ENCODE assay signal across 11 mouse cellular contexts in genomic region chr7:18949781-18950522, GRCm38 (mm10). TPM values are rescaled to one million over a fixed set of nuclear protein-coding genes. Genes with fewer than 3 reads are reported as not detected.
DNase-seq lines count a peak whose midpoint lies in the region; ATAC-seq lines count a peak whose summit lies in the region.
"Had no signal": no experiment of that assay in that cellular context is flagged by ENCODE, and none has a peak within 500 bp of the region (broad histone marks: within the 10 kb centered on the region; RNA-seq: fewer than 3 reads in every experiment).

No protein-coding gene starts in this region.

- WGBS in hindbrain, embryonic 16.5 days: 9% methylated on average over 12 of the region's 12 CpGs

- H3K4me2 ChIP-seq in hindbrain, embryonic 16.5 days (ENCODE audit: low read length): peak overlapping the region; percentile 18
- H3K4me2 ChIP-seq: limb, embryonic 13.5 days had no signal

- peak; percentile 90 for ATAC-seq in hindbrain, embryonic 16.5 days
- no peak for ATAC-seq in megakaryocyte-erythroid progenitor cell, adult 5-6 weeks (replicated peaks; ENCODE audit: low FRiP score, low TSS enrichment, poor library complexity, severe bottlenecking)

- H3K27me3 ChIP-seq in hindbrain, embryonic 16.5 days (replicated peaks; ENCODE audit: control insufficient read depth, insufficient read depth, low read length): no peaks in the 10 kb centered on the region

- peak; percentile 61 to 82 for DNase-seq in left cerebral cortex, postnatal 14 days (ENCODE audit: low spot score in 2 of 2)
- DNase-seq in left cerebral cortex, adult 9 months (ENCODE audit: low spot score in 2 of 2): no peak
- DNase-seq in embryo, embryonic 9.5 days (ENCODE audit: extremely low spot score): peak; percentile 74
- peak; percentile 42 for DNase-seq in right cerebral cortex, postnatal 14 days
- DNase-seq in gastrocnemius, postnatal 10 days: no peak
- DNase-seq: cerebellum, adult 9-11 months had no signal

- H3K9ac ChIP-seq in hindbrain, embryonic 16.5 days (ENCODE audit: low read depth, low read length): peak overlapping the region; percentile 31
- H3K9ac ChIP-seq: limb, embryonic 13.5 days had no signal

- intact Hi-C loops in left cerebral cortex, postnatal 14 days (cut with DNase I): no loop called here

- H3K9me3 ChIP-seq in hindbrain, embryonic 16.5 days (ENCODE audit: control insufficient read depth, low read length): no peaks in the 10 kb centered on the region
- H3K9me3 ChIP-seq: limb, embryonic 13.5 days had no signal

- H3K4me1 ChIP-seq in hindbrain, embryonic 16.5 days (ENCODE audit: control insufficient read depth, insufficient read depth, low read depth, low read length): peaks cover 36% of the 10 kb centered on the region
- H3K4me1 ChIP-seq: limb, embryonic 13.5 days had no signal

- H3K4me3 ChIP-seq in hindbrain, embryonic 16.5 days (ENCODE audit: low read length): no peak overlapping the region
- H3K4me3 ChIP-seq: limb, embryonic 13.5 days had no signal

- H3K27ac ChIP-seq in hindbrain, embryonic 16.5 days (ENCODE audit: low read depth, low read length): peak overlapping the region; percentile 83
- H3K27ac ChIP-seq: limb, embryonic 13.5 days had no signal

- H3K36me3 ChIP-seq in hindbrain, embryonic 16.5 days (ENCODE audit: control insufficient read depth, insufficient read depth, low read length): peaks cover 38% of the 10 kb centered on the region
- H3K36me3 ChIP-seq: limb, embryonic 13.5 days had no signal

RNA-seq across cellular contexts. Expression of gene Nova2, which starts 24.3 kb away (rescaled TPM):
- 100 to 1,000 TPM; 105 to 110 TPM for total RNA-seq in left cerebral cortex, postnatal 14 days (2021)
- 10.4 and 12.3 TPM in 2 replicates for polyA plus RNA-seq in hindbrain, embryonic 16.5 days (2015; fragmentation: Nextera tagmentation; extraction: Ambion mirVana)
- 1 to 10 TPM; 2.9 to 4.1 TPM for total RNA-seq in gastrocnemius, postnatal 10 days (2021)
- not detected in 2 replicates for total RNA-seq in megakaryocyte-erythroid progenitor cell, adult 5-6 weeks (2014; fragmentation: Nextera tagmentation)
- not detected in 2 replicates for total RNA-seq in megakaryocyte-erythroid progenitor cell, adult 5-6 weeks (2017)

RNA-seq across cellular contexts. Expression of gene Nanos2, which starts 37.2 kb away (rescaled TPM):
- total RNA-seq in left cerebral cortex, postnatal 14 days (2021): under 1 TPM; 0.42 to 0.75 TPM
- 0.65 and 0.85 TPM in 2 replicates for polyA plus RNA-seq in hindbrain, embryonic 16.5 days (2015; fragmentation: Nextera tagmentation; extraction: Ambion mirVana)
- not detected for total RNA-seq in gastrocnemius, postnatal 10 days (2021)
- total RNA-seq in megakaryocyte-erythroid progenitor cell, adult 5-6 weeks (2014; fragmentation: Nextera tagmentation): not detected in 2 replicates
- not detected in 2 replicates for total RNA-seq in megakaryocyte-erythroid progenitor cell, adult 5-6 weeks (2017)
- polyA plus RNA-seq: heart, embryonic 16.5 days; limb, embryonic 13.5 days; urinary bladder, adult 2 months had no signal

RNA-seq across cellular contexts. Expression of gene Ccdc61, which starts 39.7 kb away (rescaled TPM):
- 10 to 100 TPM; 11.6 to 13.0 TPM for total RNA-seq in left cerebral cortex, postnatal 14 days (2021)
- 29.1 and 35.7 TPM in 2 replicates for polyA plus RNA-seq in hindbrain, embryonic 16.5 days (2015; fragmentation: Nextera tagmentation; extraction: Ambion mirVana)
- 1 to 10 TPM; 5.9 to 9.4 TPM for total RNA-seq in gastrocnemius, postnatal 10 days (2021)
- total RNA-seq in megakaryocyte-erythroid progenitor cell, adult 5-6 weeks (2014; fragmentation: Nextera tagmentation): 23.6 and 42.3 TPM in 2 replicates
- total RNA-seq in megakaryocyte-erythroid progenitor cell, adult 5-6 weeks (2017): 6.8 and 13.3 TPM in 2 replicates

RNA-seq across cellular contexts. Expression of gene Mypop, which starts 41.1 kb away (rescaled TPM):
- 10 to 100 TPM; 39.9 to 42.2 TPM for total RNA-seq in left cerebral cortex, postnatal 14 days (2021)
- polyA plus RNA-seq in hindbrain, embryonic 16.5 days (2015; fragmentation: Nextera tagmentation; extraction: Ambion mirVana): 5.8 and 6.3 TPM in 2 replicates
- total RNA-seq in gastrocnemius, postnatal 10 days (2021): 1 to 10 TPM; 2.0 to 3.5 TPM
- total RNA-seq in megakaryocyte-erythroid progenitor cell, adult 5-6 weeks (2014; fragmentation: Nextera tagmentation): not detected in 2 replicates
- total RNA-seq in megakaryocyte-erythroid progenitor cell, adult 5-6 weeks (2017): 0.23 and 2.0 TPM in 2 replicates

RNA-seq across cellular contexts. Expression of gene Irf2bp1, which starts 53.9 kb away (rescaled TPM):
- total RNA-seq in left cerebral cortex, postnatal 14 days (2021): 10 to 100 TPM; 42.5 to 45.2 TPM
- 26.8 and 27.3 TPM in 2 replicates for polyA plus RNA-seq in hindbrain, embryonic 16.5 days (2015; fragmentation: Nextera tagmentation; extraction: Ambion mirVana)
- total RNA-seq in gastrocnemius, postnatal 10 days (2021): 10 to 100 TPM; 20.4 to 24.0 TPM
- 23.8 TPM in 2 replicates for total RNA-seq in megakaryocyte-erythroid progenitor cell, adult 5-6 weeks (2014; fragmentation: Nextera tagmentation)
- 12.3 and 12.7 TPM in 2 replicates for total RNA-seq in megakaryocyte-erythroid progenitor cell, adult 5-6 weeks (2017)

Comparison
In these comparisons a context has a peak if more than half of its experiments do, and no peak if none do; other contexts are left out.
1. DNase-seq: peak in left cerebral cortex, postnatal 14 days (2 of 2), embryo, embryonic 9.5 days (single experiment) and right cerebral cortex, postnatal 14 days (single experiment); none in left cerebral cortex, adult 9 months (0 of 2) and gastrocnemius, postnatal 10 days (single experiment).
2. RNA of gene Nova2, which starts 24.3 kb away (total RNA-seq): 105 to 110 TPM in left cerebral cortex, postnatal 14 days; 2.9 to 4.1 TPM in gastrocnemius, postnatal 10 days and not detected in megakaryocyte-erythroid progenitor cell, adult 5-6 weeks; every median in the first group is over 10 times any median in the second.